Mouse (Mus musculus): ENCODE measurements around the gene Slco3a1.
A peak's percentile ranks its signal among the peaks of the same experiment; 100 is the strongest.

Gene Slco3a1

DNA sequence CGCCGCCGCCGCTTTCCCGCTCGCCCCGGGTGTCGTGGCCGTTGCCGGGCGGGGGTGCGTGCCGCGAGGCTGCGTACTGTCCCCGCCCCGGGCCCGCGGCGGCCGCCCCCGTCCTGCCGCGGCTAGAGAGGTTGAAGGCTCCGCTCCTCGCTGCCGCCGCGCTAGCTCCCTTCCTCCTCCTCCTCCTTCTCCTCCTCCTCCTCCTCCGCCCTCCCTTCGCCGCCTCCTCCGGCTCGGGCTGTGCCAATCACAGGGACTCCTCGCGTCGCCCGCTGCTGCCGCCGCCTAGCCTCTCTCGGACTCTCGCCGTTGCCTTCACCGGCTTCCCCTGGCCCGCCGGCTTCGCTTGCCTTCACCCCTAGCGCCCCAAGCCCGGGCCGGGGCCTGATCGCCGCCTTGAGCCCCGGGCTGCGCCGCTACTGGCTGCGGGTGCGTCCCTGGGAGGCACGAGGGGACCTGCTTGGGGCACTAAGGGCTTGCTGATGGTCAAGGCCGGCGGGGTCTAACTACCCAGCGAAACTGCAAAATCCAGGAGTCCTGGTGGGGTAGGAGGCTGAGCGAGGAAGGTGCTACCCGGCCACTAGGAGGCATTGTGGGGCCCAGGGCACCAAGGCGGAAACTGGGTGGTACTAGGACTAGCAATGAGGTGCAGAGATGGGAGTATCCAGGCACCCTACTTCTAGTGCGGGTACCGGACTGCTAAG lies at the start of gene Slco3a1:
Gene Slco3a1 (minus strand): TSS at position 173 of the 704 bp plus-strand sequence.
- DNase-seq = peak; percentile 78 to 85

DNA sequence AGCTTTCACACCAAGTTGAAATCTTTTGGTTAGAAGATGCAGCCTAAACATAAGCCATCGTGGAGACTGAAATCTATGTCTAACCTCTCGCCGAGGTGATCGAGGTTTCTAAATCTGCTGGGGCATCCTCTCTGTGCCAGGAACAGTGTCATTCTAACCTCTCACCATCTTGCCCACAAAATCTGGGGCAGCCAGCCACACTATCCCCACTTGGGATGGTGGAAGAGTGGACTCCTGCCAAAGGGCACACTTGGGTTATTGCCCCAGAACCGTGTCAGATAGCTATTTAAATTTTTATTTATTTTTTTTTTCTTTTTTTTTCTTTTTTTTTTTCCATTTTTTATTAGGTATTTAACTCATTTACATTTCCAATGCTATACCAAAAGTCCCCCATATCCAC lies 46.4 kb upstream of the Slco3a1 start:
- no peak for DNase-seq

DNA sequence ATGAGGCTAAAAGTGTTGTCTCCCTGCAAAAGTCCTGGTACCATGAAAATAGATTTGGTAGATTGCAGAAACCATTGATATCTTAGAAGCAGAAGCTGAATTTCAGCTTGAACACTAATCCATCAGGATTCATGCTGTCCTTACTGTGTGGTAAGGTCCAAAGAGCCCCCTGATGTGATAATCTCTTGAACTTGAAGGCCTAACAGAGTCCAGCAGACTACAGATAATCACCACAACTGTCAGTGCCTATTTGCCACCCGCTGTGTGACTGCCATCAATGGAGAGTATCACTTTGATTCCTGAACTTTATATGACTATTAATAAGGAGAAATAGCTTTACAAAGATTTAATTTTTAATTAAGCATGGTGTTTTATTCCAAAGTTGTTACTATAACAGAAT lies 24.8 kb upstream of the Slco3a1 start:
- no peak for DNase-seq

DNA sequence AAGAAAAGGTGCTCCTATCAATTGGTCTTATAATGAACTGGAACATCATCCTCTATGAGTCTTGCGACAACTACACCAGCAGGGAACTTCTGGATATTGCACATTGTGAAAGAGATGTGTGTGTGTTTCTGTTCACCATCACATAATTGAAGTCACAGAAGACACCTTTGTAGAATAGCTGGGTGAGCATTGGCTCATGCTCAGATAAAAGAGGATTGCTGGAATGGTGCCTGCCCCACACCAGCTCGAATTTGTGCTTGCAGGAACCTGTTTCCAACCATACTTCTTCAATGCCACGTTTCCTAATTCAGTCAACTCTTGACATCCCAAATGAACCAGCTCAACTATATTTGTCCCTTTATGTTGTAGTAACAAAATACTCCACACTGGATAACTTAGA lies 21.1 kb upstream of the Slco3a1 start:
- peak; percentile 13 to 14 for DNase-seq

DNA sequence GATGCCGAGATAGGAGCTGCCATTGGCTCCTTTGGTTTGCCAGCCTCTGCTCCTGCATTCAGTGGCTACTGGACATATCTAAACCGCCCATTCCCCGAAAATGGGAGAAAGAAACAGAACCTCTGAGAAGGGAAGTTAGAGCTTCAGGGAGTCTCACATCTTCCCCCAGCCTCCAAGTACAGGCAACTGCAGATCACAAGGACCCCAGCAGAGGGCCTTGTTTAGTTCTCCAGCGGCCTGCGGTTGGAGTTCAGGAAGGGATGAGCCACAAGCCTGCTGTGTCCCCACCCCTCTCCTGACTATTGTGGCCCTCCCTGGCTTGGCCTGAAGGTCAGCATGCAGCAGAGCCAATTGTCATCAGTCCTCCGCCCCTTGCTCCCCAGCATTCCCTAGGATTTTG lies 836 bp upstream of the Slco3a1 start:
- peak; percentile 81 to 84 for DNase-seq

DNA sequence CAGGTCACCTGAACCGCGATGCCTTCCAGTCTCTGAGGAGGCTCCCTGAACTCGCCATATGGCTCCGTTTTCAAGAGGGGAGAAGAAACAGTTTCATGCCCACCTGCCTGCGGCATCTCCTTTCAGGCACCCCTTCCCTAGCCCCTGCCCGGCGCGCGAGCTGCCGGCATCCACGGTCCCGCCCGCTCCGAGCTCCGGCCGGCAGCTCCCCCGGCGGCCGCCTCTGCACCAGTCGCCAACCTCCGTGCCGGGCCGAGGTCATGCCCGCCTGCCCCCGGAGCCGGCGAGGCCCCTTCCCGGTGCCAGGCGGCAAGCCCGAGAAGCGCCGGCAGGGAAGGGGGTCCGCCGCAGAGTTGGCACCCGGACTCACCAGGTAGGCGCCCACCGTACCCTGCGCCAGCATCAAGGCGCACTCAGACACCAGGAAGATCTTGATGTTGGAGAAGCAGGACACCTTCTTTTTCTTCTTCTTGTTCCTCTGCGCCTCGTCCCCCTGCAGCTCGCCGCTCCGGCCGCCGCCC lies 479 bp downstream of the Slco3a1 start:
- DNase-seq = peak; percentile 69 to 74

DNA sequence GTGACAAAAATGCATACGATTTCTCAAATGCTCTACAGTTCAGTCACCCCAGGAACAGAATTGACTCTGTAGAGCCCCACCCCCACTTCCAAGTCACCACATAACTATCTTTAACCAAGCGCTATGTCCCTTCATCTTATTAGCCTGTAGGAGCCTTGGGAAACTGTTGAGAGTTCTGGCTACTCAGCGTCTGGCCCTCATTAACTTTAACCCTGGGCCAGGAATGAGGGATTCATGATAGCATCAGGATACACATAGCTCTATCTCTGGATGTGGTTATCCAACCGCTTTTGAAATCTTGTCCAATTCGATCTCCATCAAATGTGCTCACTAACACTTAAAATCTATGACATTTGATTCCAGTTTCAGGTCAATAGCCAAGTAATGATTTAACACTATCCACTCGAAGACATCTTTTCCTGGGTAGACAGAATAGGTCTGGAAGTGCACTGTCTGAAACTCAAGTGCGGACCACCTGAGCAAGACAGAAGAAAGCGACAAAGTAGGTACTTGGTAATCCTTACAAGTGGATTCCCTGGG lies 1.4 kb downstream of the Slco3a1 start:
- no peak for DNase-seq

DNA sequence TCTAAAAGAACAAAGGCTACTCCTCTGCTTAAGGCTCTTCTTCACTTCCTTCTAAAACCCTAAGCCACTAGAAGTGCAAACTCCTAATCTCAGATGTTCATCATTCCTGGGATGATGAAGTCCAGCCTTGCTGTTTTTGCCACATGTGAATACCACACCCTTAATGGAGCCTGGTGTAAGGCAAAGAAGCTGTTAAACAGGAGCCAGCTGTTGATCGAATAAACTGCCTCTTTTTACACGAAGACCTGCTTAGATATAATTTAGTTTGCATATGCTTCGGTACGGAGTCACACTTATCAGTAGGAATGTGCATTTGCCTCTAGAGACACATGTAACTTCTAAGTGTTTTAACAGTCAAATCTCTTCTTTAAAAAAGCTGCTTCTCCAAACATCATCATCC lies 2.0 kb downstream of the Slco3a1 start:
- DNase-seq = no peak

DNA sequence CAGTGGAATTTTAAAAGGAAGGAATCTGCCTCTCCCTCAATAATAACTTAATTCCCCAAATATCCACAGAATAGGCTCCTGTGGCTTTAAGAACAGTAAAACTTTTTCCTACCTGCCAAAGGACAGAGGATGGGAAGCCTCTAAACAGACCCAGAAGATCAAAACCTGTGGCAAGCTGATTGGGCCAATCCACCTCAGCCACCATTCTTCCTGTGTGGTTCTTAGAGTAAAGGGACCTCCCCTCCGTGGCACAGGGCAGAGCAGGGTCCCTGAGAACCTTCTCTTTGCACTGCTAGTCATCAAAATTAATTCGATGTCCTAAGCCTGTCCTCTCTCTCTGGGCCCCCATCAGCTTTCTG lies 2.6 kb downstream of the Slco3a1 start:
- DNase-seq = no peak

DNA sequence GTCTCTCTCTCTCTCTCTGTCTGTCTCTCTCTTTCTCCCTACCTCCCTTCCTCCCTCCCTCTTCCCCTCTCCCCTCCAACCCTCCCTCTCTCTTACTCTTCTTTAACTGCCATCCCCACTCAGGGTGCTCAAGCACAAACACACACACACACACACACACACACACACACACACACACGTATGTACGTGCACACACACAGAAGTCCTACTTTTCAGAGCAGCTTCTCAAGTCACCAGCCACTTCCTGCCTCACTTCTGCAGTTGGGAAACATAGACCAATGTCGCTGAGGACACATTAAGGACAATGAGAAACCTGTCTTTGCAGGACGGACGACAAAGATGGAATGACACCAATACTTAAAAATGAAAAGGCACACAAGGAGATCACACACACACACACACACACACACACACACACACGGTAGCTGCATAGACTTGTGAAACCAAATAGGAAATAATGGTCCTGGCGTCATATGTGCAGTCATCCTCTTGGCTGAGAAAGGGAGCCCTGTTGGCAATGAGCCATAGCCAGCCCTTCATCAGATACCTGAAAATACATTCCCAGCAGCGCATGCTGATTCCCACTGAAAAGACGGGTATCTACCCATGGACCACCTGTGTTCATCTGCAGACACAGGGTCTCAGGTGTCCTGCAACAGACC lies 3.1 kb downstream of the Slco3a1 start:
- DNase-seq = peak; percentile 73 to 77

DNA sequence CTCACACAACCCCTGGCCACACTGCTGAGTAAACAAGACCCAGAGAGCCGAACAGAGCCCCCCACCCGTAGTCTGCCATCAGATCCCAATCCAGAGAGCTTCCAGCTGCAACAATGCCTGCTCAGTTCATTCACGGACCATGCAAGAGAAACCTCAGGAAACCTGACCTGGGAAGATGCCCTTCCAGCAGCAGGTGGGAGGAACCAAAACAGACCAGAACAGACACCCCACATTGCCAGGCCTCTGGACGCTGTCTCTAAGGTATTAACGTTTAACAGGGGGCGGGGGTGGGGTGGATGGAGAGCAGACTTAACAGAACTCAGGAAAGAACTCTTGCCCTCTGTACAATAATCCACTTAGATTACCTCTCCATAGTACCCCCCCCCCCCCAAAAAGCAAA lies 4.9 kb downstream of the Slco3a1 start:
- DNase-seq = no peak

DNA sequence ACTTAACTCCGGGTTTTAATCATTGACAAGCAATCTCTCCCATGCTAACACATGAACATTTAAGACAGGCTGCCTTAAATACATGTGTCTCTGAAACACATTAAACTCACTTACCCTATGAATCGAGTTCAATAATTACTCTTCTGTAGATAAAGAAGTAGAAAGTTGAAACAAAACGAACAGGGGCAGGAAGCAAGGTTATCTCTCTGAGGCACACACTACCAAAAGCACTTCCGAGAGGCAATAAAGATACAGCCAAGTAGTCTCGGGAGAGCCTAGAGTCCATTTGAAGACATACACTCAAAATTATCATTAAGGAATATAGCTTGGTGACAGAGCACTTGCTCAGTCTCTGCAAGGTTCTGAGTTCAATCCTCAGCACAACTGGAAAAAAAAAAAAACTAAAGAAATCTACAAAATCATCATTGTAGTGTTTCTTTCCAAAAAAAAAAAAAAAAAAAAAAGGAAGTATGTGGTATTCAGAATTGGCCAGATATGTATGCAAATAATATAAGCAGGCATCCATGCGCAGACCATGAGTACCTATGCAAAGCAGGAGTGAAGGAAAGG lies 5.5 kb downstream of the Slco3a1 start:
- no peak for DNase-seq

DNA sequence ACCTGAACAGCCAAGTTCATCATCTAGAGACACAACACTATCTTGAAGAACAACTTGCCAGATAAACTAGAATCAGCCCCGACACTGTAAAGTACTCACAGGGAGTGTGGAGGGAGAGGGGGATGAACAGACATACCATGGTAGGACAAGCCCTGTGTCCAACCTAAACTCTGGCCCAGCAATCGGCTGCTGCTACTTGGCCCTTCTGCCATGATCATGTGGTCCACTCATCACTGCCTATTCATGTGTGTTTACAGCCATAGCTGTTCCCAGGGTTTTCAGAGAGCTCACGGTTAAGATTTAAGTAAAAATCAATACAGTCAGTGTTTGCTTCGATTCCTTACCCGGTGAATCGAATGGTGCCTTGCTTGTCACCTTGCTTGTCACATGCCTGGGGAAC lies 7.9 kb downstream of the Slco3a1 start:
- DNase-seq = no peak

DNA sequence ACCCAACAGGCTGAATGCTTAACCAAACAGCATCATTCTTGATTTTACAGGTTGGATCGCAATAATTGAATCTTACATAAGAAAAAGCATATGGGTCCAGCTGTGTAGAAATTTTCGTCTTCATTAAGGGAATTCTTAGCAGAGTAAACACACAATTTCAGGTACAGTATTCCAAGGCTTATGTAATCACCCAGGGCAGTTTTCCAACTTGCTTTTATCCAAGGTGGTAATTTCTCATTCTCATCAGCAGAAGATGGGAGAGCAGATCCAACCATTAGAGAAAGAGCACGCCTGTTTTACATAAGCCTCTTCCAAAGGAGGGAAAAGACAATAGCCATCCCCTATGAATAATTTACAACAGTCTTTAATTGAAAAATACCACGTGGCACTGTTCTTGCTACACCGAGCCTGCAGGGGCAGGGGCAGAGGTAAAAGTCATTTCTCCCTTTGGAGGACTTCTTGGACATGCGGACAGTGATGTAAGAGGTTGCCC lies 9.0 kb downstream of the Slco3a1 start:
- DNase-seq = no peak

DNA sequence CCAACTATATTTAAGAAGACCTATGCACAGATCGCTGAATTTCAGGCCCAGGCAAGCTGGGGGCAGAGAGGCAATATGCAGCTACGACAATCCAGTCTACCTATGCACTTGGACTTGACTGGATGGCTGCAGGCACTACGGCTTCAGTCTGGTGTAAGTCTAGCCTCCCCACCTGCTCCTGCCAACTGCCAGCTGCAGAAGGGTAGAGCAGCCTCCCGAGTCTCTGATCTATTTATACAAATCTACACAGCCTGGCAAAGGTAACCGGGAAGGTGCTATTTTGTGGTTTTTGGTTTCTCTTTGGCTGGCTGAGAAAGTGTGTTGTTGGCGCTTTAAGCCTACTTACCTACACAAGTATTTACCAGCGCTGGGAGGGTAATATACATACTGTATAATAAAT lies 10.3 kb downstream of the Slco3a1 start:
- DNase-seq = no peak

DNA sequence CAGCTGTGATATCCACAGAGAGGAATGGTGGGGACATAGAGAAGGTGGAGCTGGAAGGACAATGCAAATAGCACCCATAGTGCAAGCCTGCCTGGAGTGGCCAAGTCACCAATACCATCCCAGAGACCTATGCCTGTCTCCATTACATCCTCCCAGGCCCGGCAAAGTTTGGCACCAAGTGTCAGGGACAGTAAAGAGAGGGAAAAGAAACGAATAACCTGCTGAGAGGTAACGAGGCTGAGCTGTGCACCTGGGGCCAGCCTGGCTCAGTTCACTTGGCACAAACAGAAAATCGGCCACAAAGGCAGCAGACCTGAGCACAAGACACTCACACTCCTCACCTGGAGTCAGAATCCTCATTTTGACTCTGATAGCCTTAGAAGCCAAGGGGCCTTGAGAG lies 12.6 kb downstream of the Slco3a1 start:
- DNase-seq = peak in 1 of 2 experiments; percentile 14

DNA sequence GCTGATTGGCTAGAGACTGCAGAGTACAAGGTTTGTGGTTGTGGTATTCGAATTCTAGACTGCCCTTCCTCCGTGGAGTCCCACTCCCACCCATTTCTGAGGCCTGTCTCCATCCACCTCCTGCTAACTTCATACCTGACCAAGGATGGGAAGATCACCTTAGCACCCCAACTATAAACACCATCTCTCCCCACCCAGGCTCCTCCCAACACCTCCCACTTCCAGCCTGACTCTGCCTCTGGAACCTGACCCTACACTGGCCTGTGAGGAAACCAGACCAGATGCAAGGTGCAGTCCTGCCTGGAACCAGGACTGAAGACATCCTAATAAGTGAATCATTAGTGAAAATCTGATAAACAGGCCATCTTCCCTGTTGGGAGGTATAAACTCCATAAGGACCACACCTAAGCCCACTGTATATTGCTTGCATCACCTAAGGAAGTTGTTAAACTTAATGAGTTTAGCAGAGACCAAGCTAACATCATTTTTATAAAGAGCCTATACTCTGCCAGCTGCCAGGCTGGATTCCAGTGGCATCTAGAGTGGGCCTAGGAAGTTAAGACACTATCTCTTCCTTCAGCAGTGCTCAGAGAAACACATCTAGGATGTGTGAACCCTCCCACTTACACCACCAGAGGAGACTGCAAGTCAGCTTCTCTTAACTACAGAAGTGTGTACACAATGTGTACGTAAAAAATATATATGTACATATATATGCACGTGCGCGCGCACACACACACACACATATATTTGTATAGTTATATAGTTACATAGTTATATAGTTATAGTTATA lies 13.5 kb downstream of the Slco3a1 start:
- DNase-seq = no peak

DNA sequence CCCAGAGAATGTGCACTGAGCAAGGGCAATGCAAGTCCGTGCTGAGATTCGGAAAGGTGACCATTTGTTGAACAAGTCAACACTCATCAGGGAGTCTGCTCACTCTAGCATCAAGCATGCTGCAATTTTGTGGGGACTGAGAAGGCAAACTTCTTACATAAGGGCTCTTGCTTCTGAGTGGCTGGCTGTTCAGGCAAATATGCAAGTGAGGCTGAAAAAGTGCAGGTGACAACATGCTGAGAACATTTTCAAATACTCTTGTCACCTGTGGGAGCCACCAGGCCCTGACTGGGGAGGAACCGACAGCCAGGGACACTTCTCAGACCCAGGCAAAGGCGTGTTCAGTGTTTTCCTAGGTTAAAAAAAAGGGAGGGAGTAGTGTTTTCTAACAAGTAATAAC lies 18.4 kb downstream of the Slco3a1 start:
- DNase-seq = no peak

DNA sequence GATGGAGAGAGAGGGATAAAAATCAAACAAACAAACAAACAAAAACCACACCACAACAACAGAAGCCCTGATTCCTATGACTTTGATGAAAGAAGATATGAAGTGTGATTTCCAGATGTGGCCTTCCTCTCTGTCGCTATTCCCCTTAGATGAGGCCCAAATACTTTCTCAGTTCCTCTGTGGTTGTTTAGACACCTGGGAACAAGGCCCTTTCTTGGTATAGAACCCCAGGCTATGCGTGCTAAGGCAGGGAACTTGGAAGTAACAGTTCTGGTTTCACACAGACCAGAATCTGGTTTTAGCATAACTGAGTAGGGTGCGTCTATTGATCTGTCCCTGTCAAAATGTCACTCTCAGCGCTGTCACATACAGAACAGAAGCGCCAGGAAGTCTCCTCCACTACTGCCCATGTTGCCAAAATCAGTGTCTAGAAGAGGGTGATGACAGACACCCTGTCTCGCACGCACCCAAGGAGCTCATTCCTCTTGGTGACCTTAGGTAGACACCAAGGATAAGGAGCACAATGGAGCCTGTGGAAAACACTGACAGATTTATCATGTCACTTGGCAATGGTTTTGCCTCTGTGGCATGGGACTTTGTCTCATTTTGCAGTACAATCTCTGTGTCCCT lies 23.0 kb downstream of the Slco3a1 start:
- no peak for DNase-seq

DNA sequence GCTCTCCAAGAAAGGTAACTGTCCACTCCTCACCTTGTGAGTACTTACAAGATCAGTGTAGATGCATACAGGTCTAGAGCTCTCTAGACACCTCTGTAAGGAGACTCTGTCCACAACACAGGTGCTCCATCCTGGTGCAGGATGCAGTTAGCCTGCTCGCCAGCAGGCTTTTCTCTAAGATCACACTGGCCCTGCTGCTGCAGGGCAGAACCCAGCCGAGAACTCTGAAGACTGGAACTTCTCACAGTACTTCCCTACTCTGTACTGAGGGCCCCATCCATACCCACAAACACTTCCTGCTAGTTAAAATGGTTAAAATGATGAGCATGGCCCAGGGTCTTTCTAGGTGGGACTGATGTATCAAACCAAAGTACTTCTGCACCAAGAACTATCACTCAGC lies 24.7 kb downstream of the Slco3a1 start:
- DNase-seq = no peak

DNA sequence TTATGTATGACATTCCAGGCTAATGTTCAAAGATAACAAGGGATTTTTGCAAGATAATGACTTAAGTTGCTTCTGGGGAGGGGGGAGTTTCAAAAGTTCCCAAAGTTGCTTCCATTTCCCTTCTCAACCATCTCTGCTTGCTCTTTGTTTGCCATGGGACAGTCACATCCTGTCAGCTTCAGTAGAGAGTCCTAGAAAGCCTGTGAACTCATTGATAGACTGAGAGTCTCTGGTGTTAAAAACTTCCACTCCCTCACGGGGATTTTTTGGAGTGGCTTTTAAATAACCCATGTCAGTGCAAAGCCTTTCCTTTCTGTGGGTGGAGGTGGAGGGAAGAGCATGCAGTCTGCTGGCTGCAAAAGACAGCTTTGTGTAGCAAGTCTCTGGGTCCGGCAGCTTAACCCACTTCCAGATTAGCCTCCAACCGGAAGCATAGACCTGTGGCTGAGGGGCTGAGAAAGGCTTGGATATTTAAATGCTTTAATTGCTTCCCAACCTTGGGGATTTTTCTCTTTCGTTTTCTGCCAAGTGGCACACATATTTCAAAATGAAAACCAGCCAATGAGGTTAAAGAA lies 25.3 kb downstream of the Slco3a1 start:
- DNase-seq = no peak

DNA sequence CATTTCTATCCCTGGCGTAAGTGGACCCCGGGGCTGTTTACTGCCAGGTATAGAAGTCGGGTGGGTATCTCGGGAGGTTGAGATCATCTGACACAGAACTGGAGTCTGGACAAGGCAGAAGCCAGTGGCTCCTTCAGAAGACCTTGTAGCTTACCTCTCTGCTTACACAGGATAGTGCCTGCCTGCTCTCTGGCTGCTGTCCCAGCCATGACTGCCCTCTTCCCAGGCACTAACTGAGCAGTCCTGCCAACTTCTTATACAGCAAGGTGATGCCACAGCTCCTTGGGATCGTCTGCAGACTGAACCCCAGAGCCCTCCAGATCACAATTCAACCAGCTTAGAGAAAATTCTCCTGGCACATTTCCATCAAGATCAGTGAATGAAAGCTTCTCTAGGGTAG lies 26.4 kb downstream of the Slco3a1 start:
- peak; percentile 72 to 79 for DNase-seq
